Mouse (Mus musculus) spleen, adult 10 weeks (tissue): ENCODE data around the gene Tex28. TPM values are rescaled to one million over a fixed set of nuclear protein-coding genes. Genes with fewer than 3 reads are reported as not detected.

Experiments used
- polyA plus RNA-seq: library from polyadenylated mRNA; stranded (reverse); fragments of 350-450 nt; fragmentation: Illumina TruSeq; extraction: RNeasy Lipid Tissue Mini Kit (QIAGEN cat#74804); gene quantifications from one replicate; pipeline ENCODE4 v1.2.3, GENCODE M21; 2015; ENCODE audit warnings: low replicate concordance; ENCODE audit not compliant: insufficient read depth

Tex28 gene
- polyA plus RNA-seq = not detected

GRCm38 (mm10) chrX:74167738-74168137 lies at the start of gene Tex28:
Gene Tex28 (minus strand): TSS chrX:74167838.

GRCm38 (mm10) chrX:74176959-74177358 lies 9.3 kb upstream of the Tex28 start, which contains the start of gene Tktl1:
Gene Tktl1 (plus strand): TSS chrX:74177259.

GRCm38 (mm10) chrX:74135263-74135662 lies 32.4 kb downstream of the Tex28 start, which contains the start of gene Mecp2:
Gene Mecp2 (minus strand): TSS chrX:74135363.

DNA sequence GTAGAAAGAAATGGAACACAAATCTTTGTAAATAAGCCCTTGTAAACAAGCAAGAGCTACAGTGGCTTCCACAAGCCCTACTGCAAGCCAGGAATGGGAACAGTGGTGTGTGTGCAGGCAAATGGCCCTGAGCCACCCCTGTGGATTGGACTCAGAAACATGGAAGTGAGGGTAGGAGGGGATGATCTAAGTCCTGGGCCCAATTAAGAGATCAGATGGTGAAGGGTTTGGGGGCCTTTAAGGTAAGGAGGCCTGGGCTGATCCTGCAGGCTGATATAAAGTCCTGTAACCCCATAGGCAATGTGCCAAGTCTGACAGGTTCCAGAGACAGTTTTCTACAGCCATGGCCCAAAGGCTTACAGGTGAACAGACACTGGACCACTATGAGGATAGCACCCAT lies 40.5 kb downstream of the Tex28 start, which contains the start of gene Opn1mw:
Gene Opn1mw (plus strand): TSS at position 301 of the 400 bp plus-strand sequence.

Other genes with a start within 250 kb of the Tex28 start
- gene Arhgap4, start 246.0 kb downstream of the Tex28 start, polyA plus RNA-seq = 171 TPM
- 54.0 TPM for gene Naa10, start 245.9 kb downstream of the Tex28 start, polyA plus RNA-seq
- gene Renbp, start 237.0 kb downstream of the Tex28 start, polyA plus RNA-seq = 19.0 TPM
- gene Hcfc1, start 201.5 kb downstream of the Tex28 start, polyA plus RNA-seq = 76.2 TPM
- 130 TPM for gene Irak1, start 143.9 kb downstream of the Tex28 start, polyA plus RNA-seq
- not detected for gene Opn1mw, start 40.4 kb downstream of the Tex28 start, polyA plus RNA-seq
- 30.4 TPM for gene Mecp2, start 32.5 kb downstream of the Tex28 start, polyA plus RNA-seq
- 0.51 TPM for gene Tktl1, start 9.4 kb upstream of the Tex28 start, polyA plus RNA-seq
- 425 TPM for gene Flna, start 82.0 kb upstream of the Tex28 start, polyA plus RNA-seq
- gene Emd, start 86.8 kb upstream of the Tex28 start, polyA plus RNA-seq = 76.9 TPM
- gene Rpl10, start 103.0 kb upstream of the Tex28 start, polyA plus RNA-seq = 3,240 TPM
- gene Taz, start 114.1 kb upstream of the Tex28 start, polyA plus RNA-seq = 134 TPM
- 30.2 TPM for gene Dnase1l1, start 114.5 kb upstream of the Tex28 start, polyA plus RNA-seq
- gene Atp6ap1, start 129.3 kb upstream of the Tex28 start, polyA plus RNA-seq = 253 TPM
- 380 TPM for gene Gdi1, start 137.2 kb upstream of the Tex28 start, polyA plus RNA-seq
- gene Fam50a, start 145.2 kb upstream of the Tex28 start, polyA plus RNA-seq = 74.4 TPM
- 5.0 TPM for gene Plxna3, start 161.2 kb upstream of the Tex28 start, polyA plus RNA-seq
- gene Lage3, start 185.8 kb upstream of the Tex28 start, polyA plus RNA-seq = 32.5 TPM
- 34.8 TPM for gene Ubl4a, start 205.4 kb upstream of the Tex28 start, polyA plus RNA-seq
- gene Slc10a3, start 205.5 kb upstream of the Tex28 start, polyA plus RNA-seq = 16.4 TPM
- 25.3 TPM for gene Fam3a, start 225.4 kb upstream of the Tex28 start, polyA plus RNA-seq
- gene Ikbkg, start 225.5 kb upstream of the Tex28 start, polyA plus RNA-seq = 34.1 TPM